Mouse (Mus musculus): ENCODE data around the gene Slc35b3. TPM values are rescaled to one million over a fixed set of nuclear protein-coding genes. Genes with fewer than 3 reads are reported as not detected.

Slc35b3 gene
- polyA plus RNA-seq, 1 experiment from 2014 or later = 29.5 TPM

DNA sequence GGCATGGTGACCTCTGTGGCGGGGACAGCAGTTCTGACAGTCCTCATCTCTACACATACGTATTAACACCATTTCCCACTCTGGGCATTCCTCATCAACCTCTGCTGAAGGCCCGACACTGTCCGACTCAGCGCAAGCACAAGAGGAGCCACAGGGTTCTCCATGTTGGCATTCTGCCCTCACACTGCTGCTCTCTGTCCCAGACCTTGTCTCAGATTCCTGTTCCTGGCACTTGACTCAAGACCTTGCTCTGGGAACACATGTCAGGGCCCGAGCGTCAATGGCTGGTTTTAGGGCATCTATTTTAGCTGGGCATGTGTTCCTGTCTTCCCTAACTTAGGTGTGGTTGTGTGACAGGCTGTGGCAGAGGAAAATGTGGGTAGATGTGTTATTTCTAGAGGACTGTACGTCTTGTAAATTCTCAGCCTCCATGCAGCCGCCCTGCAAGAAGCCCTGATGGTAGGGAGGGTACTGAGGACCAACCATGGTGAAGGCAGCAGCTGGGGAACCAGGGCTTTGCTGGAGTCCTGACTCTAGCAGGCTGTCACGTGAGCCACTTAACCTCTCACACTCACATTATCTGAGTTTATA is 24.7 kb downstream of the Slc35b3 start:
- H3K9ac ChIP-seq (replicated peaks) = no peak overlapping the region
- H3K4me1 ChIP-seq = no peaks in the 10 kb centered on the region
- H3K27me3 ChIP-seq = no peaks in the 10 kb centered on the region
- WGBS = 93% methylated on average over 10 of the region's 10 CpGs
- H3K4me3 ChIP-seq = no peak overlapping the region
- H3K36me3 ChIP-seq = peaks cover 59% of the 10 kb centered on the region
- no peak overlapping the region for H3K4me2 ChIP-seq (replicated peaks)
- H3K9me3 ChIP-seq = no peaks in the 10 kb centered on the region
- H3K27ac ChIP-seq (replicated peaks) = no peak overlapping the region
- no peak for ATAC-seq (ENCODE audit: low FRiP score, low read depth)

DNA sequence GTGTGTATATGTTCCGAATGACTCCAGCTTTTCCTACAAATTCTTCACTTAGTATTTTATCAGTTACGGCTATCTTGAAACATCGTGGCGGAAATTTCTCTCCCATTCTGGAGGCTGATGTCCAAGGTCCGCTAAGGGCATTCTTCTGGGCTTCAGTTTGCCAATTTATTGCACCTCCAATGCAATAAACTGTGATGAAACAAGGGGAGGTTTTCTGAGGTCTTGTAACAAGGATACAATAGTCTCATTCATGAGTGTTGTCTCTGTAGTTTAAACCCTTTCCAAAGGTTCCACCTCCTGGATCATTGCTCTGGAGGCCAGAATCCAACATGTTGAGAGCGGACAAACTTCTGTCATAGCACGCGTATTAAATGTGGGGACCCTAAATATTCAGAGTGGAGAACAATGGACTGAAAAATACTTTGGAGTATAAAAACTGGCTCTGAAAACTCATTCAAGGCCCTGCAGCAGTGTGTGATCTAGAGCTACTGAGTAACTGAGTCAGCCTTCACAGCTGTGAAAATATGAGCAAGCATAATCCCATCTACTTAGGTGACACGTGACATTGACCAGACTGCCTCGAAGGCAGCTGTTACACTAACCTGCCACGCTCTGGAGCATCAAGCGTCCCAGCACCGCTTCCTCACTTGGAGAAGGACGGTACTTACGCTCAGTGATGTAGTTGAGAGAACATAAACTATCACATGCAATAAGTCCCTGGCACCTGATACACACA is 30.7 kb downstream of the Slc35b3 start:
- H3K4me1 ChIP-seq = no peaks in the 10 kb centered on the region
- no peaks in the 10 kb centered on the region for H3K27me3 ChIP-seq
- 97% methylated on average over 15 of the region's 15 CpGs for WGBS
- peaks cover 17% of the 10 kb centered on the region for H3K36me3 ChIP-seq
- H3K4me2 ChIP-seq (replicated peaks) = no peak overlapping the region
- H3K27ac ChIP-seq (replicated peaks) = no peak overlapping the region
- H3K9me3 ChIP-seq = no peaks in the 10 kb centered on the region
- no peak overlapping the region for H3K4me3 ChIP-seq
- H3K9ac ChIP-seq (replicated peaks) = no peak overlapping the region
- no peak for ATAC-seq (ENCODE audit: low FRiP score, low read depth)

GRCm38 (mm10) chr13:38922676-38923075 is 38.0 kb downstream of the Slc35b3 start:
- WGBS = 76% methylated on average over 3 of the region's 3 CpGs
- Histone ChIP-seq H3K9ac (replicated peaks) (no peak overlapping the region), H3K36me3 (no peaks in the 10 kb centered on the region), H3K4me2 (replicated peaks) (no peak overlapping the region), H3K9me3 (no peaks in the 10 kb centered on the region), H3K27ac (replicated peaks) (no peak overlapping the region), H3K4me3 (no peak overlapping the region), H3K27me3 (no peaks in the 10 kb centered on the region), H3K4me1 (no peaks in the 10 kb centered on the region; the same call in 1 of the 2 replicates)
- ATAC-seq (ENCODE audit: low FRiP score, low read depth) = no peak

- no peak for ATAC-seq (ENCODE audit: low FRiP score, low read depth)
- WGBS = 90% methylated on average over 1 of the region's 1 CpGs
- Histone ChIP-seq H3K4me3 (no peak overlapping the region), H3K9ac (replicated peaks) (no peak overlapping the region), H3K4me2 (replicated peaks) (no peak overlapping the region), H3K27ac (replicated peaks) (no peak overlapping the region), H3K4me1 (no peaks in the 10 kb centered on the region; the same call in none of the 2 replicates), H3K9me3 (no peaks in the 10 kb centered on the region; the same call in 1 of the 2 replicates), H3K36me3 (no peaks in the 10 kb centered on the region), H3K27me3 (no peaks in the 10 kb centered on the region)
These were observed 39.4 kb downstream of the Slc35b3 start for GRCm38 (mm10) chr13:38921306-38921705.

GRCm38 (mm10) chr13:38918188-38918885 is 42.3 kb downstream of the Slc35b3 start:
- 68% methylated on average over 9 of the region's 9 CpGs for WGBS
- Histone ChIP-seq H3K27me3 (no peaks in the 10 kb centered on the region), H3K4me1 (no peaks in the 10 kb centered on the region; the same call in none of the 2 replicates), H3K36me3 (no peaks in the 10 kb centered on the region), H3K4me2 (replicated peaks) (no peak overlapping the region), H3K9ac (replicated peaks) (no peak overlapping the region), H3K27ac (replicated peaks) (no peak overlapping the region), H3K9me3 (no peaks in the 10 kb centered on the region; the same call in 1 of the 2 replicates), H3K4me3 (no peak overlapping the region)
- ATAC-seq (ENCODE audit: low FRiP score, low read depth) = peak; percentile 16; the same call in 1 of the 2 replicates

DNA sequence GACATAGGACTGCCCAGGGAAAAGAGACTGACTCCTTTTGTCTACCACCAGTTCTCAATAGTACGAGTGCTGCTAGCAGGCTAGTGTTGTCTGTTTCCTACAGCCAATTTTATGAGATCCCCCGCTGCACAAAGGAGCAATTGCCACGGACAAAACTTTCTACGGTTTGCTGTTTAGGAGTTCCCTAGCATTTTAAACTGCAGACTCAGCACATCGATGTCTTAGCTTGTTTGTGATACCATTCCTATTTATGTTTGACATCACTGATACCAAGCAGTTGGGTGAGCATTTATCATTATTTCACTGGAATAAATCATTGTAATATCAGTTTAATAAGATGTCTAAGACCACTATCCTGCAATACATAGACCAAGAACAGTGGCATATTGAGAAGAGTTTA is 43.1 kb downstream of the Slc35b3 start:
- Histone ChIP-seq H3K27ac (replicated peaks) (no peak overlapping the region), H3K27me3 (no peaks in the 10 kb centered on the region), H3K4me3 (no peak overlapping the region), H3K4me2 (replicated peaks) (no peak overlapping the region), H3K9me3 (no peaks in the 10 kb centered on the region; the same call in 1 of the 2 replicates), H3K36me3 (no peaks in the 10 kb centered on the region), H3K9ac (replicated peaks) (no peak overlapping the region), H3K4me1 (no peaks in the 10 kb centered on the region; the same call in none of the 2 replicates)
- WGBS = 85% methylated on average over 5 of the region's 5 CpGs
- ATAC-seq (ENCODE audit: low FRiP score, low read depth) = no peak

- Histone ChIP-seq H3K4me2 (replicated peaks) (no peak overlapping the region), H3K27ac (replicated peaks) (no peak overlapping the region), H3K9me3 (no peaks in the 10 kb centered on the region; the same call in 1 of the 2 replicates), H3K27me3 (no peaks in the 10 kb centered on the region), H3K36me3 (no peaks in the 10 kb centered on the region), H3K4me1 (no peaks in the 10 kb centered on the region; the same call in none of the 2 replicates), H3K9ac (replicated peaks) (no peak overlapping the region), H3K4me3 (no peak overlapping the region)
- WGBS = 75% methylated on average over 6 of the region's 6 CpGs
- no peak for ATAC-seq (ENCODE audit: low FRiP score, low read depth)
These were observed 45.9 kb downstream of the Slc35b3 start for GRCm38 (mm10) chr13:38914771-38915170.

- no peaks in the 10 kb centered on the region for H3K9me3 ChIP-seq
These were observed 68.3 kb downstream of the Slc35b3 start for GRCm38 (mm10) chr13:38892364-38892763.

More at GRCm38 (mm10) chr13:38892364-38892763, 68.3 kb downstream of the Slc35b3 start:
- no peak overlapping the region for H3K4me3 ChIP-seq
- no peaks in the 10 kb centered on the region for H3K4me1 ChIP-seq
- ATAC-seq (ENCODE audit: low FRiP score, low read depth) = no peak
- H3K4me2 ChIP-seq (replicated peaks) = no peak overlapping the region
- WGBS = 79% methylated on average over 3 of the region's 3 CpGs
- H3K27ac ChIP-seq (replicated peaks) = no peak overlapping the region
- no peaks in the 10 kb centered on the region for H3K36me3 ChIP-seq
- no peak overlapping the region for H3K9ac ChIP-seq (replicated peaks)
- no peaks in the 10 kb centered on the region for H3K27me3 ChIP-seq
